Mouse (Mus musculus): ENCODE data around the gene Mkln1.
A peak's percentile ranks its signal among the peaks of the same experiment; 100 is the strongest.

Mkln1 gene

DNA sequence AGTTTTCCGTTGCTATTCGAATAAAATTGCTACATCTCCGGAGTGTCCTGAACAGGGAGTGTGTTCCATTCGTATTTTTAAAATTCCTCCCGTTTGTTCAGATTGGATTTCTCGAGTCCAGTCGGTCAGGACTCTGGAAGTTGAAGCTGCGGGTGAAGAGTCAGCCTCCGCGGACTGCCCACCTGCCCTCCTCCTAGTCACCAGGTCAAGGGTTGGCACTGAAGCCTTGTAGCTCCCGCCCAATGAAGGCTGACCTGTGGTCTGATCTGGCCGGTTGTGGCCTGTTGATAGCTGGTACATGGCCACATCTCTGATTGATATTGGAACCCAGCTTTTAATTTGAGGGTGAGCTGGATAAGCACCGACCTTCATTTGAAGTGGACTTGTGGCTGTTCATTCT, 1.0 kb downstream of the Mkln1 start:
- DNase-seq, result no peak

DNA sequence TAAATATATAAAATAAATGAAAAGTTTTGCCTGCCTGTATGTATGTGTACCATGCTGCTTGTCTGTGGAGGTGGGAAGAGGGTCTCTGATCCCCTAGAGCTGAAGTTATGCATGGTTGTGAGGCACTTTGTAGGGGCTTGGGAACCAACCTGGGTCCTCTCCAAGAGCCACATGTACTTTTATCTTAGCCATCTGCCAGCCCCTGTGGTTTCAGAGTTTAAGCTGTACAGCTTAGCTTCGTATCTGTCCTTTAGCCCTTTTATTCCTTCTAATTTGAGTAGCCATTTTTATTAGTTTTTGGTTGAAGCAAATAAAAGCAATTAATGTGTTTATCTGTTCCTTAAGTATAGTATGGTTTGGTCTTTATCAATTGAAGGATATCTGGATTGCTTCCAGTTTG, 12.5 kb downstream of the Mkln1 start:
- no peak for DNase-seq

DNA sequence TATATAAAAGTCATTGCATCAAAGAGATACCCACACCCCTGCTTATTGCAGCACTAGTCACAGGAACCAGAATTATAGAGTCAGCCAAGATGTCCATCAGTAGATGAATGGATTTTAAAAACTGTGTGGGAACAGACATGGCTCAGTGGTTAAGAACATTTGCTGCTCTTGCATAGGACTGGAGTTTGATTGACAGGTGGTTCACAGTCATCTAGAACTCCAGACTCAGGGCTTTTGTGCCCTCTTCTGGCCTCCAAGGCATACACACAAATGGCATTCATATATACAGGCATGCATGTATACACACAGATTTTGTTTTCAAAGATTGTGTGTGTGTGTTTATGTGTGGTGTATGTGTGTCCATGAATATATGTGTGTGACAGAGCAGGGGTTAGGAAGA, 14.0 kb downstream of the Mkln1 start:
- peak; percentile 30 for DNase-seq

DNA sequence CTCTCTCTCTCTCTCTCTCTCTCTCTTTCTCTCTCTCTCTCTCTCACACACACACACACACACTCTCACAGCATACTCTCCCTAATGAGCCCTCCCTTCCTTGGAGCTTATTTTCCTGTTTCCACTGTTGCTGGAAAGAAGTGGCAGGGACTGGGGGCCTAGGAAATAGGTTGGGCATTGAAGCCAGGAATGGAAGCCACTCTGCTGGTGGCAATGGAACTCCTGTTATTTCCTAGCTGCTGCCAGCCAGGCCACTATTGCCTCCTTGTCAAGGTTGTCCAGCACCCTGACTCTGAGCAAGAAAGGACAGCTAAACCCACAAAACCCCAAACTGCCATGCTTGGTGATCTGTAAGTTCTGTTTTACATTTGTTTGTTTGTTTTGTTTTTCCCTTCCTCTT, 15.0 kb downstream of the Mkln1 start:
- DNase-seq, result no peak

DNA sequence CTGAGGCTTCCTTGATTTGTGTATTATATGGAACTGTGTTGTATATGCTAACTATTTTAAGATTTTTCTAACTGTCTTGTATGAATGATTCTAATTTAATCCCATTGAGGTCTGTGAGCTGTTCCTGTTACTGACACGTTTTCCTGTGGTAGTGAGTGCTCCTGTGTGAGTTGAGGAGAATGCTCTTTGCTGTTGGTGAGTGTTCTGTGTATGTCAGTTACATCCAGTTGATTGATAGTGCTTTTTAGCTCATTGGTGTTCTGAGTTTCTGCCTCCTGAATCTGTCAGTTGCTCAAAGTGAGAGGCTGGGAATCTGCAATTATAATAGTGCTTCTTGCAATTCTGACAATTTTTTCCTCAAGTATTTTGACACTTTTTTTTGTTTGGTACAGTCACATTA, 15.8 kb downstream of the Mkln1 start:
- DNase-seq, result no peak

DNA sequence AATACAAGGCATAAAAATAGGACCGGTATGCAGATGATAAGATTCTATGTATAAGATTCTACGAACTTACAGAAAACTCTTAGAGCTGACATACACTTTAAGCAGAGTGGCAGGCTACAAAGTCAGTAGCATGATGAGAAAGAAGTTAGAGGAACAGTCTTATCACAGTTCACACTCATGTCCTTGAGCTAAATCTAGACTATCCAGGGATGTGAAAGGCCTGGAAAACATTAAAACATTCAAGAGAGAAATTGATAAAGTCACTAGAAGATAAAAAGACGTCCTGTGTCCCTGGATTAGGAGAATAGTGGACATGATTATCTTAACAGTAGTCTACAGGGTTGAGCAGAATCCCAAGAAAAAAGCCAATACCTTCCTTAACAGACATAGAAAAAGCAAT, 26.9 kb downstream of the Mkln1 start:
- no peak for DNase-seq

DNA sequence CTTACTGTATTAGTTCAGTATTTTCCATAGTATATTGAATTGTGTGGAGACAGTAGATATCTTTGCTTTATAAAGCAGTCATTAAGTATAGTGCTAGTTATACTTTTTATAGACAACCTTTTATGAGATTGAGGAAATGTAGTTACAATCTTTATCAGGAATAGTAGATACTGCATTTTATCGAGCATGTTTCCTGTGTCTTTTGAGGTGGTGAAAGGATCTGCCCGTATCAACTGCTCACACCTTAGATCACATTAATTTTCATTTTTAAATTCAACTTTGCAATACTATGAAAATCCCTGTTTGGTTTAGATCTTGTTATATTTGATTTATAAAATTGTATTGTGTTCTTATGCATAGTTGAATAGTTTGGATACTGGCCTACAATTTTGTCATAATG, 38.7 kb downstream of the Mkln1 start:
- no peak for DNase-seq

DNA sequence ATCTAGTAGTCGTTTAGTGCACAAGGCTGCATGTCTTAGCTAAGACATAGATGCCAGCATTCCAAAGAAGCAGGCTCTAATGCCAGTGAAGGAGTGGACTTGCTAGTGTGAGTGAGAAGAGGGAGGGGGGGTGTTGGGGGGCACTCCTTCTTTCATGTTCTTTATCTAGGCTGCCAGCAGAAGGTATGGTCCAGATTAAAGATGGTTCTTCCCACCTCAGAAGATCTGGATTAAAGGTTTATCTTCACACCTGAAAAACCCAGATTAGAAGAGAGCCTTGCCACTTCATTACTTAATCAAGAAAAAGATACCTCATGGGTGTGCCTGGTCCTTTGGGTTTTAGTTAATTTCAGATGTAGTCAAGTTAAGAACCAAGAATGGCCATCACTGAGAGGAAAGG, 46.7 kb downstream of the Mkln1 start:
- no peak for DNase-seq

DNA sequence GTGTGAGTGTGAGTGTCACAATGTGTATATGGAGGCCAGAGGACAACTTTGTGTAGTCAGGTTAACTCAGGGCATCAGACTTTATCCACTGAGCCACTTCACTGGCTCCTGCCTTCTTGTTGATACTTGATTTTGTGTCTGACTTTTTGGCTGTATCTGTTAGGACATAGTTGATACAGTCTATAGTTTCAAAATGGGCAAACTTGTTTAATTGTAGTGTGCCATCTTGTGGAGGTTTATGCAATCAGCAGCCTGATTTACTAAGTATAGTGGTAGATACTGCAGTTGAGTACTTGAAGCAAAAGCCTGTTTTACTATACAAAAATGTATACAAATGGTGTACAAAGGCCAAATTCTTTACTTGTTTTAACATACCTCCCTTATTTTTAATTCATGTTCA, 55.2 kb downstream of the Mkln1 start:
- DNase-seq, result peak; percentile 23

DNA sequence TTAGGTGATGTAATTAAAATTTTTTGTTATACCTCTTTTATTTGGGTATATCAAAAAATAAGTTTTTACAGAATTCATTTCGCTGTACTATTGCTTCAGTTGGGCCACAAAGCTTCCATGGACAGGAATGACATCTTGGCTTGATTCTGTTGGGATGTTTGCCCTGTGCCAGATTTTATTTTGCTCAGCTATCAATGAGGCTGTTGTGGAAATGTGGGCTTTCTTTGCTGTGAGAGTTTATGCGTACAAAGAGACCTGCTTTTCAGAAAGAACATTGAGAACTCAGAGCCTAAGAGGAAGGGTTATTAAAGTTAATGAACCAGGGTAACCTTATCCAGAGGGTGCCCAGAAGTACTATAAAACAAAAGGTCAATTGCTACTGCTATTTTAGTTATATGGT, 56.8 kb downstream of the Mkln1 start:
- DNase-seq, result no peak

DNA sequence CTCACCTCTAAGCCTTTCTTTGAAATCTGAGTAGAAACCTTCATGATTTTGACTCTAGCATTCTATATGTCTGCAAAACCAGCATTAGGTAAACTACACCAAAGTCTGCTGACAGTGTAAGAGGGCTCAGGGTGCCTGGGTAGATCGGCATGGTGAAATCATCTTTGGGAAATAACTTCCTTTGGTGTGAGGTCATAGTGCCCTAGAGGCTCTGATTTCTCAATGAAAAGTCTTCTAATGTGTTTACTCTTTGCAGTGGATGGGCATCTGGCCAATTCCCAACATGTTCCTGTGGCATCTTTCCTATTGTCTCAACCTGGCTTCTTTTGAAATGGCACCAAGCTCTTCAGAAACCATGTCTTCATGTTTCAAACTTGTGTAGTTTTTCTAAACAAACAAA, 58.5 kb downstream of the Mkln1 start:
- DNase-seq, result no peak

DNA sequence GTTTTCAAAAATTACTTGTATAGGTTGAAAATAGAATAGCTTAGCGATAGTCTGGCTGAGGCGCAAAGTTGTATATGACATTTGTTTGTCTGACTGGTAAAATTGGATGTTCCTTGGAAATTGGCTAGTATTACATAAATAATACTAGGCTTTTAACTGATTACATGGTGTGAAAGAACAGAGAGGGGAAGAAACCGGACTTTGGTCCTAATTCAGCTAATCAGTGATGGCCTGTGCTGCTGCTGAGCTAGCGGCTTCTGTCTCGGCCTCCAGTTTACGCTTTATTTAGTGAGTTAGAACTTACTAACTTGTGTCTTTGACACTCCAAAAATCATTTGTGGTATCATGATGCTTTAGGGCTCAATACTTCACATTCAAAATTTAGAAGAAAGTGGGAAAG, 70.9 kb downstream of the Mkln1 start:
- DNase-seq, result no peak

DNA sequence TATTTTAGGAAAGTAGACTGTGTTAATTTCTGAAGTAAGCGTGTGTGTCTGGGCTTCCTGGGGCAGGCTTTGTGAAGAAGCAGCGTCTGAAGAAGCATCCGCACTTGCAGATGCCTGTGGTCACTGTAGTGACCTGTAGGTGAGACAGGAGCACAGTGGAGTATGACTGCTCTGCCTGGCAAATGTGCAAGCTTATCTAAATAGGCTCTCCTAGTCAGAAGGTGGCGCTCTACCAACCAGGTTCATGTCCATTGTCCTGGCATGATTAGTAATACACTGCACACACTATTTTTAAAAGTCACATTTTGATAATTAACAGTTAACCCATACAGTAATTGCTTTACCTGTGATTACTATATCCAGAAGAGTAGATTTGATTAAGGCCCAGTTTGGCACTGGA, 79.7 kb downstream of the Mkln1 start:
- DNase-seq, result no peak

DNA sequence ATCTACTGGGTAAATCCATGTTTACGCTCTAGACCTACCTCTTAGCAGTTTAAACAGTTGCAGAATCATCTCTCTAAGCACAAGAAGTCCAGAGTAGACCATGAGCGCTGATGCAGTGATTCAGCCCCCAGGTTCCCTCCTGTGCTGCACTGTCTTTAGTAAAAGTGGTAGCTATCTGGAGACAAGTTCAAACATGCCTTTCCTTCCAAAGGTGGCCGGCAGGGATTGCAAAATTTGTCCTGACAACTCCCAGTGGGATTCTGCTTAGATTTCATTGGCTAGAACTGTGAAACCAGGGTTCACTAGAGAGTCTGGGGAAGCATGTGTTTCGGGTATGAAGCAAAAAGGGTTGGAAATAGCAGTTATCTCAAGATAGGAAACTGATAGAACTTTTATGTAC, 81.5 kb downstream of the Mkln1 start:
- no peak for DNase-seq

DNA sequence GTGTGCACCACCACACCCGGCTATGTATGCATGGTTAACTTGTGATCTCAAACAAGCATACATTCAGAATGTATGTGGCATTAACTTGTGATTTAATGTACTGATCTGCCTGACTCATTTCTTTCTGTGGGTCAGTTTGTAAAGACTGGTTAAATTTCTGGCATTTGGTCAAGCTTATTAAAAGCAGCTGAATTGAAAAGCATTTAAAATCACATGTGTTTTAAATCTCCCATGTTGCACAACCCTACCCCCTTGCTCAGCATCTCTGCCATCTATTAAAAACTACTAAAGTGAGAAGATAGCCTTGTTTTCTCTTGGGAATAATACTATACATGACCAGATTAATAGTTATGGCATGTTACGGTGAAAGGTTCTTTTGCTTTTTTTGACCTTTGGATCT, 88.1 kb downstream of the Mkln1 start:
- DNase-seq, result no peak

DNA sequence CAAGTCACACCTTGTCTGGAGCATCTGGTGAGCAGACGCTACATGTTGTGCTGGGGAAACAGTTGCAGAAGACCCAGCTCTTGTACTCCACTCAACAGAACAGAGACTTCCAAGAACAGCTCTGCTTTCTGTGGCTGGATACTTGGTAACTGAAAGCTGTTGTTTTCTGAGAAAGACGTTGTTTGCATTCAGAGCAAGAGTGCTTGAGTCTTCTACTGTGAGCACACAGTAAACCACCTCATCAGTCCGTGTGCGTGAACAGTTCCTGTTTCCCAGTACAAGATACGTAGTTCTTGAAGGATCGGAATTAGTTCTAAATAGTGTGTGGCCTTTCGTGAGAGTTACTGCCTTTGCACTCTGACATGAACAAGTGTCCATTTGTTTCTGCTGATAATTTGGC, 91.4 kb downstream of the Mkln1 start:
- no peak for DNase-seq

DNA sequence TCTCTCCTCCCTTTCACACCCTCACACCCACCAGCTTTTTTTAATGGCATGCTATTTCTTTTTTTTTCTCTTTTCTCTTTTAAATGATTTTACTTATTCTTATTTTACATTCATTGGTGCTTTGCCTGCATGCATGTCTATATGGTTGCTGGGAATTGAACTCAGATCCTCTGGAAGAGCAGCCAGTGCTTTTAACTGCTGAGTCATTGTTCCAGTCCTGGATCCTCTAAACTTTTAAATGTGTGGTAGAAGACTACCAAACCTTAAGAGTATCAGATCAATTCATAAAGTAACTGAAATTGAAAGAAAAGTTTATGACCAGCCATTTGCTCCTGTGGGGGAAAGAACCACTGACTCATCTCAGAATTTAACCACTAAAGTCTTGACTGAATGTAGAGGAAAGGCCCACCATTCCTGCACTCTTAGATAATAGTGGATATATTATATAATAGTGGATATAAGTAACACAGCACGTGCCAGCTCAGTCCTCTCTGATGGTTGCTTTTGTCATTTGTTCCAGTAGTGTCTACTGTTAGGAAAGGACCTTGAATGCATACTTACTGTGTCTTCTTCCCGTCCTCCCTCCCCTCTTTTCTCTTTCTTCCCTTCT, 96.7 kb downstream of the Mkln1 start:
- no peak for DNase-seq

DNA sequence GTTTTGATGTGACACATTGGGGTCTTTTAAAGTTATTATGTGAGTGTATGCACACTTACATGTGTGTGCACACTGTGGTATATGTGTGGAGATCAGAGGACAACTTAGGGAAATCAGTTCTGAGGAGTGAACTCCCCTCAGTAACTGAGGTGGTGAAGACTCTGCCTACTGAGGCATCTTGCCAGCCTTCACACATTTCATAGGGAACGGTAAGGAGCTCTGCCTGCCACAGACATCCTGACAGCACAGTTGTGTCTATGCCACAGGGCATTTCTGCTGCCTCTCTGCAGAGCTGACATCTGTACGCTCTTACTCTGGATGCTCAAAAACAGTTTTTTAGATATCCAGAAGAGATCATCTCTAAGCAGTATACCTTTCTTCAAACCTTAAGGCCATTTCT, 97.7 kb downstream of the Mkln1 start:
- DNase-seq, result no peak

DNA sequence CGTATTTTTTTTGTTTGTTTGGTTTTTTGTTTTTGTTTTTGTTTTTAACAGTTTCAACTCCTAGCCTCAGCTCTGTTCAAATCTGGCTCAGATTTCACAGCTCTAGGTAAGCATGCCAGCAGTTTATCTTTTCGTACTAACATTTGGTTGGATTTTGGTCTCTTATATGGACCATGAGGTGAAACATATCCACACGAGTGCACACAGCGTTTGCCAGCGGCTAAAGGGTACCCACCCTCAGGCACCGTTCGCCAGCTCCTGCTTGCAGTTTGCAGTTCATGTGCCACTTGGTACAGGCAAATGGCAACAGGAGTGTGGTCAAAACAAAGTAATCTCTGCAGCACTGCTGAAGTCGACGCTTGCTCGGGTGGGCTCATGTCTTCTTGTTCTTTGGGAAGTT, 101.3 kb downstream of the Mkln1 start:
- DNase-seq, result no peak

DNA sequence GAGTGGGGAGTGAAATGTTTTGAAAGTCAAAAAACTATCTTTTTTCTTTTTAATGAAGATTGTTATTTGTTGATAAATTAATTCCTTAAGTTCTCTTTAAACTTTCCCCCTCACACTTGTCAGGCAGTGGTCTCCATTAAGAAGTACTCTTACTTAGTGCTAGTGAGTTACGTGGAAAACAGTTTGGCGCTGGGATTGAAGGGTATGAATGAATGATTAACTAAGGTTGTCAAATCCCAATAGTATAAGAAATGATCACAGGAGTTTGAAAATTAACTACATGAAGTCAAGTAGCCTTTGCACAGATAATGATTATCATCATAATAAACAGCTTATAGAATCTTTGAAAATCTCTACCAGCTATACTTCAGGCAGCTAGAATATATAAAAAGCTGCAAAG, 101.7 kb downstream of the Mkln1 start:
- no peak for DNase-seq

DNA sequence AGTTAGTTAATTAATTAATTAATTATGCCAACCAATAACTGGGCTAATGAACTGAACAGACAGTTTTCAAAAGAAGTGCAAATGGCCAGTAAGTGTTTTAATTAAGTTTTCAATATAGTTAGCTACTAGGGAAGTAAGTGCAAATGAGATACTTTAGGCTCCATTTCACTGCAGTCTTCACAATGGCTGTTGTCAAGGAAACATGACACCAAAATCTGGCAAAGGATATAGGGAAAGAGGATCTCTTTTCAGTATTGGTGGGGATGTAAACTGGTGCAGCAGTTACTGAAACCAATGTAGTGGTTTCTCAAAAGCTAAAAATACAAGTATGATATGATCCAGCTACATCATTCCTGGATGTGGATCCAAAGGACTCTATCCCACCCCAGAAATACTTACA, 102.2 kb downstream of the Mkln1 start:
- no peak for DNase-seq

DNA sequence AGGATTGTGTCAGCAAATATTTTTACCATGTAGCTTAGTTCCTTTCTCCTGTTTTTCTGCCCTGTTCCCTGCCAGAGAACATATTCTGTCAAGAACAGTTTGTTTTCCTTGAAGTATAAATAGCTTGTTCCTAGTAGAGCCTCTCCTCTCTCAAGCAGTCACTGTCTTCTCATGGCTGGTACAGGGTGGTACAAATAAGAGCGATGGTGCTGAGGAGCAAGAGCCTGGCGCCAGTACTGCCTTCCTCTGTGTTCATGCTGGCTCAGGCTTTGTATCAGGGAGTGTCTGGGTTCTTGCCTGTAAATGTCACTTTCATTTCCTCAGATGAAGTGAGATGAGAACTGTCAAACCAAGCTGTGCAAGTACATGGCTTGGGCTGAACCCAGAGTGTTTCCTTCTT, 104.1 kb downstream of the Mkln1 start:
- DNase-seq, result no peak

DNA sequence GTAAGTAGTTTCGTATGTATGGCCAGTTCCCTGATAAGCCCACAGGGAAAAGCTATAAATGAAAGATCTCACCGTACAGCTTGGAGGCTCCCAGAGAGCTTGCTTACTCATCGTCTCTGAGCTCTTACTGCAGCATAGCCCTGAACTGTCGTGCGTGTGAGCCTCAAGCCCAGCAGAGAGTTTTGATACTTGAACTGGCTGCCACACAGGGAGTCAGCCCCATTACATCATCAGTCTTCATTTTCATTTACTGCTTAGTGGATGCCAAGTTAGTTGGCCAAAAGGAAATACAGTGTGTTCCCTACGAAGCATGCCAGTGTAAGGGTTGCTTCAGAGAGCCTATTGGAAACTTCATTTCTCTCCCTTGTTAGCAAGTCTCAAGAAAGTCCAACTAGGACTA, 115.2 kb downstream of the Mkln1 start:
- no peak for DNase-seq

DNA sequence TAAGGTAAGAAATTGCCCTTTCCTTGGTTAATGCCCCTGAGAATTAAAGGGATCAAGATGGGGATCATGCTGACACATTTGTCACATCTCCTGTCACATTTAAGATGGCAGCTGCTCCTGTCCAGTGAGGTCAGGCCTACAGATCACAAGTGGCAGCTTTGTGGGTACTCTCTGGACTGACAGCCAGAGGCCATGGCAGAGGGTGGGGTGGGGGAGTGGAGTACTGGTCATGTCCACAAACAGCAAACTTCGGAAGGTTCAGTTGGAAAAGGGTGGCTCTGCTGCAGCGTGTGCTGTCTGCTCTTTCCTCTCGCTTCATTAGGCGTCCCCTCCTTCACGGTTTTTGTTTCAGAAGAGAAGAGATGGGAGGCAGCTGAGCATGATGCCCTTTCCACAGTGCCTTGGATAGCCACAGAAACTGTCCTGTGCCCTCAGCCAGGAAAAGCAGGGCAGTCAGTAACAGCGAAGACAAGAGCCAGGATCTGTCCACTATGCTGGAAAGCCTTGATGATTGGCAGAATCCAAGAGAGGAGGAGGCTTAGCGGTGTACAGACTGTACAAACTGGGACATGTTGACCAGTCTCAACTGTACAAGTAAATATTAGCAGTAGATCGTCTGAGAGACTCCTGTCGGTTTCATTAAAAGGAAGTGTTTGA, 119.3 kb downstream of the Mkln1 start:
- no peak for DNase-seq

DNA sequence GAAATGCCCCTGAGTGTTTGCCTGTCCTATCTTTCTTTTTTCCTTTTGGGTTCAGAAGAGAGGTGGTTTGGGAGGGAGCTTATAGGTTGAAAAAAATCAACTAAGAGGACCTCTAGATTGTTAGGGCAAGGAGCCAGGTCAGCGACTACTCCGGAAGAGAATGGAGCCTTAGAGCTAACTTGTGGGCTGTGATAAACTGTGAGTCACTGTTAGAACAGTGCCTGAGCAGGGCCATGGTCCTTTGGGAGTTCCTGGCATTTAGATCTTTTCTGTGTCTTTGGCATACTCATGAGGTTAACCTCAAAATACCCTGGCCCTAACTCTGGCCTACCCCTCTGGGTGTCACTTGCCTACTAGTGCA, 119.8 kb downstream of the Mkln1 start:
- no peak for DNase-seq

All from thymus, postnatal 14 days (tissue).